Mouse (Mus musculus): ENCODE data around the gene Gpsm2.
"Not testable (repeated sequence)": the region's sequence is repeated elsewhere in the genome, so short reads cannot be mapped to it uniquely, and the experiment has no call there.

Gene Gpsm2

DNA sequence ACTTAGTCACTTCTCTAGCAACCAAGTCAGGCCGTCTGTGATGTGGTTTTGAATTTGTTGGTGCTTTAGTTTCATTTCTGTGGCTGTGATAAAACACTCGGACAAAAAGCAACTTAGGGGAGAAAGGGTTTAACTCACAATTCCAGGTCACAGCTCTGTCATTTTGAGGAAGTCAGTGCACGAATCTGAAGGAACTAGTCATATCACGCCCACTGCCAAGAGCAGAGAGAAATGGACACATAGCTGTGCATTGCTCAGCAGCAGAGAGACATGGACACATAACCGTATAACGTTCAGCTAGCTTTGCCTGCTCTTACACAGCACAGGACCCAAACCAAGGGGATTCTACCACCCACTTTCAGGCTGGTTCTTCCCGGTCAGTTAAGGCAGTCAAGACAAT is 4.3 kb upstream of the Gpsm2 start:
- DNase-seq: no peak

DNA sequence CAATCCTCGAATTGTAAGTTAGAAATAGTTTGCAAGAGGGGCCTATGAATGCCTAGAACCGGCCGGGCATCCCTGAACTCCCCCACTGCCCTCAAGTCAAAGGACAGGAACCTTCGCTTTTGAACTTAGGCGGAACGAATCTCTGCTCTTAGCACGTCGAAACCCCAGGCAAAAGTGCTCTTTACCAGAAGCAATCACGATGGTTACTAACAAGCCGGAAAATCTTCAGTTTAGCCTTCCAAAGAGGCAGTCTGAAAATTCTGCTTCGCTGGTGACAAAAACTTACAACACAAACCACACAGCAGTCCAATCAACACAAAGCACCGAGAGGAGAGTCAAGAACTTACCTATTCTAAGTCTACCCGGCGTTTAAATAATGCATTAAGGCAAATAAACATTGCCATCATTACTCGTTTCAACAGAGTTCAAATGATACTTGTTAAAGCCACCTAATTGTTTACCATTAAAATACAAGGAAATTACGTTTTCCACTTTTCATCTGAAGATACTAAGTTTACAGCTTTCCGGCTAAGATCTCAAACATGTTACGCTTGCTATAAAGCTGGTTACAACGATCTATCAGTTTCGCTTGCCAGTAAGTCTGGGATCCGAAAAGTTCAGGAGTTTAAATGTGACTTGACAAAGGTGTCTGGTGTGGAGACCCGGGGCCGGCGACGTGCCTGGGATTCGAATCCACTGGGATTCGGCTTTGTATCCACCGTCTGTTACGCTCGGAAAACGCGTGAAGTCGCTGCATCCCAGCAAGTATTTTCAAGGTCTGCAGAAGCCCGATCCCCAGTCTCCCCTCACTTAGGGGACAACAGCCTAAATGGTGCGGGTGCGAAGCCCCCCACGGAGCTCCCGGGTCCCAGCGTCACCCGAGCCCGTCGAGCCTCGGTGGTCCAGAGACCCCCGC is 775 bp downstream of the Gpsm2 start:
- peak; percentile 35 for DNase-seq

DNA sequence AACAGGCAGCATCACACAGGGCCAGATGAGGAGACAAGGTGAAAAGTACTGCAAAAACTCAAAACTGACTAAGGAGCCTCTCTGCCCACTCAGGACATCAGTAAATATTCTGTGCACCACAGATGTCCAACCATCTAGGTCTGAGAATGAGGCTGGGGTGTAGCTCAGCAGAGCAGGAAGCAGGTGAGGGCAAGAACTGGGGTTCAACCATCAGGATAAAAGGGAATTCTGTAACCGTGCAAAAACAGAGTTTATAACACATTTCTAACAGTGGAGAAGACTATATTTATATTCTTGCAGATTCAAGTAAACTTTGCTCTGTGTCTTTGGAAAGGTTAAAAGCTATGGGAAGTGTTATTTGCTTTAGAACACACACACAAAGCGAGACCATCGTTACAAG is 2.3 kb downstream of the Gpsm2 start:
- DNase-seq: no peak

DNA sequence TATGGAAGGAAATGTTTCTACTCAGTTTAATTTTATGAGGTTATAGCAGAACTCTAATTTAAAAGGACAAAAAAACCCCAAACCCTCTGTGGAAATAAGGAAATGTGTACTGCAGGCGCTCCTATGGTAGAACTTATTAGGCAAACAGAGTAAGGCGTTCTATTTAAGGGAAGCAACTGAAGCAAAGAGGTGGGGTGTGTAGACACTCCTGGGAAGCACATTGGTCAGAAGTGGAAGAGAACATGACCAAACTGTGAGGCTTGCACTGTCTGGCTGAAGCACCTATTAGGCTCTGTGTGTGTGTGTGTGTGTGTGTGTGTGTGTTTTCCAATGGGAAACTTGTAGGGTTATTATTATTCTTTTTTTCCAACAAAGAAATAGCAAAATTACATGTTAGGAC is 2.8 kb downstream of the Gpsm2 start:
- no peak for DNase-seq

DNA sequence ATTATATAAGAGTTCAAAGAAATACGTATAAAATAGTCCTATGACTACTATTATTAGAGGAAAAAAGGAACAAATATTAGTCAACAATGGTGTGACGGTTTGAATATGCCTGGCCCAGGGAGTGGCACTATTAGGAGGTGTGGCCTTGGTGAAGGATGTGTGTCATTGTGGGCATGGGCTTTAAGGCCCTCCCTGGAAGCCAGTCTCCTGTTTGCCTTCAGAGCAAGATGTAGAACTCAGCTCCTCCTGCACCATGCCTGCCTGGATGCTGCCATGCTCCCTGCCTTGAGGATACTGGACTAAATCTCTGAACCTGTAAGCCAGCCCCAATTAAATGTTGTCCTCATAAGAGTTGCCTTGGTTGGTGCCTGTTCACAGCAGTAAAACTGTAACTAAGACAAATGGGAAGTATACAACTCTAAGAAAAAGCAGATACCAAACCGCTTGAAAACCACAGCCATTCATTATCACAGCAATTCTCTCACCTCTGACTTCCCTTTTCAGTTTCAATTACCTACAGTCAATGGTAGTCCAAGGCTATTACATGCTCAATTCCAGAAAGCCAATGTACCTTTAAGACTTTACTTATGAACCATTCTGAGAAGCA is 4.1 kb downstream of the Gpsm2 start:
- no peak for DNase-seq

DNA sequence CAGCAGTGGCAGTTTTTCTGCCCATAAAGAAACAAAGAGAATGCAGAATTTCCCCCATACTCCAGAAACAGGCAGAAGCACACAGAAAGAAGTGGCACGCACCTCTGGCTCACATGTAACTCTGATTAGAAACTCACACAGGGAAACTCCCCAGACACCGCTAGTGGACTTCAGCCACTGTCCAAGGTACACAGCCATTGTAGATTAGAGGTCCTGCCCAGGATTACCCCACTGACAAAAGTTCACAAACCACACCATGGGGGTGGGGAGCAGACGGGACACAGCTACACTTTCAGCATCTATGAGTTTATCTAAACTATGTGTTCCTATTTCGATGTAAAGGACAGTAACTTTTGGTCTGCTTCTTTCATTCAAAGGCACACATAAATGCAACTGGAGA is 7.3 kb downstream of the Gpsm2 start:
- DNase-seq: no peak

DNA sequence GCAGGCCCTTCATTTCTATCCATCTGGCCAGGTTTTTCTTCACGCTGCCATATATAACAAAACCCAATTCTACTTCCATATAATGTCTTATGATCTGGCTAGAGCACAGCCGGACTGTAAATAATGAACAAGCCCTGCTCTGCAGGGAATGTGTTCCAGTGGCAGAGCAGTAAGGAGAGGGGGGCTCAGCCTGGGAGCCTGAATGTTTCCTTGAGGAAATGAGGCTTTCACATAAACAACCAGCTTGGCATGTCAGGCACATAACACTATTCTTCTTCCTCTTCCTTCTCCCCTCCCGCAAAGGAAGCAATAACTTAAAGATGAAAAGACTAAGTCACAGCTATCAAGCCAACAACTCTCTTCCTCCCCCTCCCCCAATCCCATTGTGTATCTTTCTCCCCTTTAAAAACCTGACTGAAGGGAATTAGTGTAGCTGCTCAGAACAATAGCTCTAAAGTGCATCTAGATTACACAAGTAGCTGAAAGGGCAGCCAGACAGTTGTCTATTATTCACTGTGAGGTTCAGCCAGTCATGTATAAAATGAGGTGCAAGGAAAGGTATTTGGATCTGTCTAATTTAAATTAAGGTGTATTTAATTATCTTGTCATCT is 8.9 kb downstream of the Gpsm2 start:
- no peak for DNase-seq

DNA sequence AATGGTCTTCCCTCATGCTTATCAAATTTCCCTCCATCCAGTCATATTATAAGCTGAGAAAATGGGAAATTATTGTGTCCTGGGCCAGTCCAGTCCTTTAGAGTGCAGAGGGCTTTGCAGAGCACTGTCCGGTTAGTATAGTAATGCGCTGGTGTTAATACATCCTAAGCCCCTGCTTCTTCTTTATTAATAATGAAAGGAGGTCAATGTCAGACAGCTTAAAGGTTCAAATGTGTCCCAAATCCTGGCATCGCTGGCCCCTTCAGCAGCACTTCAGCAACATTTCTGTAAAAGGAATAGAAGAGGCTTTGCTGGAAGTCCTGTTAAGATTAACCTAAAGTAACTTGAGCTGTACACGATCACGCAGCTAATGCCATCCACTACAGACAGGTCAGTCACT is 10.8 kb downstream of the Gpsm2 start:
- no peak for DNase-seq

DNA sequence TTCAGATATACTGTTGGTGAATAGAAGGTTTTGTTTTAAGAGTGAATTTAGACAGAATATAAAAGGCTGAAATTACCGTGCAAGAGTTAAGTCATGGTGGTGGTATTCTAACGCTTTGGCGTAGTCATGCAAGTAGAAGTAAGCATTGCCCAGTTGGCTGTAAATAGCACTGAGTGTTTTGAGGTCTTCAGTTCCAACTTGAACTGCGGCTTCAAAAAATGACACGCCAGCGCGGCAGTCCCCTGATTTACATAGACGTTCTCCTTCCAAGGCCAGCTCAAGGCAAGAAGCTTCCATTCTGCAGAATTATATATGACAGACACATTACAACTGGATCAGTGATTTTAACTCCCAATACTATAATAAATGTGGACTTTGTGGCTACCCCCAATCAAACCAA is 19.3 kb downstream of the Gpsm2 start:
- DNase-seq: no peak

DNA sequence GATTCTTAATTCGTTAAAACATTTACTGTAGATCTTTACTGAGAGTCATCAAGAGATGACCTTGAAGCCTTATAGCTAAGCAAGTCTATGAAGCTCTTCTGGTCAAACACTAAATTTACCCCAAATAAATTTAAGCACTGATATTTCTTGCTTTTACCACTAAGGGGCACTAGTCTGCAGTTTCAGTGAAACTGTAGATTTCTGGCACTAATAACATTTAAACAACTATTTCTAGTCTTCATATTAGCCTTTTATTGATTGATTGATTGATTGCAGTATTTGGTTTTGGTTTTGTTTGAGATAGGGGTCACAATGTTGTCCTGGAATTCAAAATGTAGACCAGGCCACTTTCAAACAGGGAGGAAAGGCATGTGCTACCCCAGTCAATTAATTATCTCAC is 20.9 kb downstream of the Gpsm2 start:
- DNase-seq: no peak

DNA sequence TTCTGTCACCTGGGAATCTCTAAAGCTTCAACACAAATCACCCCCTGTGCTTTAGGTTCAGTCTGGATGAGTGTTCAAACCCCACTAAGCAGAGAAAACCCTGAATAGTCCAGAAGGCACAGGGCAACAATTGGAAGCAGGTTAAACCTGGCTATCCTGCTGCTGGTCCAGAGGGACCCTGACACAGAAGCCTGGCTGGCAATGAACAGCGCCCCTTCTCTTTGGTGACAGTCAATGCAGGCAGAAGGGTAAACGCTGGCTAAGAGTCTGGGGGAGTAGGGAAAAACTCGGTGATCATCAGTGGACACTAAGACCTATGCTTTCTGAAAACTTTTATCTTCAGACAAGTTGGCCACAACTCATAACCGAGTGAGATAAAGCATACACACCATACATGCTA is 22.3 kb downstream of the Gpsm2 start:
- DNase-seq: no peak

DNA sequence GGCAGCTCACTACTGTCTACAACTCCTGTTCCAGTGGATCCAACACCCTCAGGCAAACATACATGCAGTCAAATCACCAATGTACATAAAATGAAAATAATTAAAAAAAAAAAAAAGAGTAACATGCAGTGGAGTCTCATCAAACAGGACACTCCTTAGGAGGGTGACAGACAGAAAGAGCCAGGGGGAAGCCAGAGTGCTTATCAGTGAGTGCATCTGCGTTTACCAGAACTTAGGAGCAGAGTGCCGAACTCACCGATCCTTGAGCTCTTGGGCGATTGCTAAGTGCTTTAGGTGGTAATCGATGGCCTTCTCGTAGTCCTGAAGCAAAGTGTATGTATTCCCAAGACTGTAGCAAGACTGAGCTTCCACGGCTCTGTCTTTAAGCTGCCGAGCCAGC is 23.4 kb downstream of the Gpsm2 start:
- DNase-seq: no peak

DNA sequence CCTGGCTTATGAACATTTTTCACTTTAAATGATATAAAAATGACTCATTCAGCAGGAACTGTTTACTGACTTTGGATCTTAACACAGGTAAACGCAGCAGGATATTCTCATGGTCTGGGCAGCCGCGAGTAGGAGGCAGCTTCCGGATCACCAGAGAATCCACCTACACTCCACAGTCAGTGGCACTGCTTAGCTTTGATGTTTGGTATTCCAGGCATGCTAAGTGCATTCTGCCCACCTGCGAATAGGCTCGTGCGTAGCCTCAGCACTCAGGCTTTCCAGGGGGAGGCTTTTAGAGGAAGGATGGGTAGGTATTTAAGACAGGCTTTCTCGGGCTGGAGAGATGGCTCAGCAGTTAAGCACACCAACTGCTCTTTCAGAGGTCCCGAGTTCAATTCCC is 27.8 kb downstream of the Gpsm2 start:
- DNase-seq: no peak

DNA sequence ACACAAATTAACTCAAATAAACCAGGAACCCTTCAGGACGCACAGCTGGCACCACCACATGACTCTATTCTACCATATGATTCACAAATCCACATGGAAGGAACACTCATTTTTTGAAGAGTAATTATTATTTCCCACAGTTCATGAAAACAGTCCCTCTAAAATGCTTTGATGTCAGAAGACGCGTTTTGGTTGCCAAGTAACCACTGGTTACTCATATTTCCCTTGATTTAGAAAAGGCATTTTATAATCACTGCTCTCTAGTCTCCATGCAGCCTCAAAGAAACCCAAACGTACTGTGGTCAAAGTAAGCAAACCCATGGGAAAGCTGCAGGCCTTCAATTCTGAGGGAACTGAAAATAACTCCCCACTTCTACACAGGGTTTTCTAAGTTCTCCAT is 32.1 kb downstream of the Gpsm2 start:
- DNase-seq: no peak

DNA sequence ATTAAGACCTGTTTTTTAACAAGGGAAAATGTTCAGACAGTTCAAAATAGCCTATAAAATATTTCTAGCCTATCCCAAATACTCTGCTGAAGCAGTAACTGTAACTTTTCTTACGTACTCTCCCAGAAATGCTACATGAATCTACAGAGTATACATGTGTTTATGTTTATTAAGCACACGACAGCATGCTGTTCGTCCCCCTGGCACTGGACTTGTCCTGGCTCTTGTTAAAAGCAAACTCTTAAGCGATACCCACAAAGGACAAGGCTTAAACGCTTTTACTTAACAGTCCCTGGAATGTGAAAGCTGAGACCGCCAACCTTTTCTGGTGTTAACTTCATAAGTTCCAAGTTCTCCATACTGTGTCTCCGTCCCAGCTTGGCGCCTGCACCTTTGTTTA is 32.7 kb downstream of the Gpsm2 start:
- no peak for DNase-seq

DNA sequence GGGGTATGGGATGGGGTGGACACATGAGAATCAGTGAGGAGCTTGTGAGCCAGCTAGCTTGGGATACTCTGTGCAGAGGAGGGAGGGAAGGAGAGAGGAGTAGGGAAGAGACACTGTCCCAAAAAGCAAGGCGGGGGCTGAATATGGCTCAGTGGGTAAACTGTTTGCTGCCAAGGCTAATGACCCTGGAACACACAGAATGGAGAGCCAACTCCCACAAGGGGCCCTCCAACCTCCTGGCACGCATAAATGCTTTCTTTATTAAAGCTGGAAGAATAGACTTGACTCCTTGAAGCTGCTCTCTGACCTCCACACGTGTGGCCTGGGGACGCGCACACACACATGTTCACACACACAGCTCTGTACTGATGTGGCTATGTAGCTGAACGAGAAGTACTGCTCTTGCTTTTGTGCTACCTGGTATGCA is 33.1 kb downstream of the Gpsm2 start:
- DNase-seq: no peak

DNA sequence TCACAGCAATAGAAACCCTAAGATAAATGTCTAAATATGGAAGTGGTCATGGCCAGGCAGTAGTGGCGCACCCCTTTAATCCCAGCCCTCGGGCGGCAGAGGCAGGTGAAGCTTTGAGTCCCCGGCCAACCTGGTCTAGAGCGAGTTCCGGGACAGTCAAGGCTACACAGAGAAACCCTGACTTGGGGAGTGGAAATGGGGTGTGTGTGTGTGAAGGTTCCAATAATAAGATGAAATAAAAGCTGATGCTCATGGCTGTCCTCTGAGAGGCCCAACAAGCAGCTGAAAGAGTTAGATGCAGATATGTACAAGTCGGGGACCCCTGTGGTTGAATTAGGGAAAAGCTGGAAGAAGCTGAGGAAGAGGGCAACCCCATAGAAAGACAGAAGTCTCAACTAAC is 36.4 kb downstream of the Gpsm2 start:
- DNase-seq: no peak

DNA sequence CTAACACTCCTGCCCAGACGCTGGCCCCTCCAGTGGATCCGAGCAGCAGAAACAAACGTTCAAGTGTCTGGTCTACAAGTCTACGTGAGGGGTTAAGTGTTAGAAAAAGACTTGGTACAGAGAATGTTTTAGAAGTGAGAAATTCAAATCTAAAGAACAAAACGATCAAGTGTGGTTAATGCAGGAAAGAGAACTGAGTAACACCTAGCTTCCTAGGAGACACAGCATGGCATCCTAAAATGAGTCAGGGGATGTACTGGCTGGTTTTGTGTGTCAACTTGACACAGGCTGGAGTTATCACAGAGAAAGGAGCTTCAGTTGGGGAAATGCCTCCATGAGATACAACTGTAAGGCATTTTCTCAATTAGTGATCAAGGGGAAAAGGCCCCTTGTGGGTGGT is 38.5 kb downstream of the Gpsm2 start:
- DNase-seq: not testable (repeated sequence)

DNA sequence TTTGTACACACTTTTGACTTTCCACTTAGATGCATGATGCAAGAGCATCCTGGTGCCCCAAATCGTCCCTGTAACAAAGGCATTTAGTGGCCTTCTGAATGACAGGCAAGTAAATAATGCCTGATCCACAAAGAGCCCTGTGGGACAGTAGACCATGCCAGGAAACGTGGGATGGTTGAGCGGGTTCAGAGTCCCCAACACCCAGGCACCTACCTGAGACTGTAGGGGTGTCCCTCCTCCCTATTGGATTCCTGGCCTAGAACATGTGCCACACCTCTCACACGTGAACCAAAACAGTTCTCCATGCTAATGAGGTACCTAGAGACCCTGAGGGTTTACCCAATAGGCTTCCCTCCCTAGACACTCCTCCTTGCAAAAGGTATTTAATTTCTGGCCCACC is 41.1 kb downstream of the Gpsm2 start:
- no peak for DNase-seq

DNA sequence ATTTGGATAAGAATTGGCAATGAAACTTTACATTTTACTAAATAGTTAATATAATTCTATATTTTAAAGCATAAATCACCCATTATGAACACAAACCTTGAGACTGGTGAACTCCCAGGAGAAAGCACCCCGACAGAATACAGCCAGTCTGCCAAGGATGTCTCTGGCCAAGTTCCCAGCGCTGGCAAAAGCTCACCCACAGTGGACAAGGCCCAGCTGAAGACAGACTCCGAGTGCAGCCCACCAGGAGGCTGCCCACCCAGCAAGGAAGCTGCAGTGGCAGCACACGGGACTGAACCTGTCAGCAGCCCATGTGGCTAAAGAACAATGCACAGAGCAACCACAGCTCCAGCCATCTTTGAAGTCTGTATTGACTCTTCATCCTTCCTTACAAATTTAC is 45.5 kb downstream of the Gpsm2 start:
- no peak for DNase-seq

DNA sequence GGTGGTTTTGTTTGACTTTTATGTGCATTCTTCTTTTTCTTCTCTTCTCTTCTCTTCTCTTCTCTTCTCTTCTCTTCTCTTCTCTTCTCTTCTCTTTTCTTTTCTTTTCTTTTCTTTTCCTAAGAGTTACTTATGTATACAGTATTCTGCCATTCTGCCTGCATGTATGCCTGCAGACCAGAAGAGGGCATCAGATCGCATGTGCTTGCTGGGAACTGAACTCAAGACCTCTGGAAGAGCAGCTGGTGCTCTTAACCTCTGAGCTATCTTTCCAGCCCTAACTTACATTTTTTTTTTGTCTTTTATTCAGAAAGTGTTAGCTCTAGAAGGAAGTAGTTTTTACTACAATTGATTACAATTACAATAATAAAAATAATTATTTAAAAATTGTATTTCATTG is 61.2 kb downstream of the Gpsm2 start:
- no peak for DNase-seq

DNA sequence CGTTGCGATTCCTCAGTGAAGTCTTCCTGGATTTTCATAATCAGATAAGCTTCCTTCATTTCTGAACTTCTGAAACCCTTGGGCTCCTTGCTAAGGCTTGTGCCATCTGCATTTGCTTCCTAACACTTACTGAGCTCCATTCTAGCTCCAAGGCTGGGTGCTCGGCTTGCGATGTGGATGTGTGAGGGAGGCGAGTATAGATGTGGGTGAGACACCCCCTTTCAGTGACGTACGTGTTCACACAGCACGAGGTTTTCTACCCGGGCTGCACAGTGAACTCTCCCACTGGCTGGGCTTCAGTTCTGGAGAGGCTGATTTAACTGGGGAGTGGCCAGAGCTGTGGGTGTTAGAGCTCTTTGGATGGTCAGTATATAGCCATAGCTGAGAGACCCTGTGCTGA is 63.5 kb downstream of the Gpsm2 start:
- DNase-seq: no peak

DNA sequence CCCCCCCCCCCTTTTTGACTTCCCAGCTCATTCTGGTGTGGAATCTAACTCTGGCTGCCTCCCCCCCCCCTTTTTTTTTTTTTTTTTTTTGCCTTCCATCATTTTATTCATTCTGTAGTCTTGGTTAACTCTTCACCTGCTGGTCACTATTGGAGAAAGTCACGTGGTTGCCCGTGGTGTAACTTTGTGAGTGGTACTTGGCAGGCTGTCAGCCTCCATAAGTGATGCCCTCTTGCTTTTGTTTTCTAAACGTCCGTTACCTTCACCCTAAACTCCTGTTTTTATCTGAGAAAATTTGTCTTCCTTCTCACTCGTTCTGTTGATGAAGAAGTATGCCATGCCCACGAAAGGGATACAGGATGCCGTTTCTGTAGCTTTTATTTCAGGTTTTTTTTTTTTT is 66.6 kb downstream of the Gpsm2 start:
- DNase-seq: no peak

DNA sequence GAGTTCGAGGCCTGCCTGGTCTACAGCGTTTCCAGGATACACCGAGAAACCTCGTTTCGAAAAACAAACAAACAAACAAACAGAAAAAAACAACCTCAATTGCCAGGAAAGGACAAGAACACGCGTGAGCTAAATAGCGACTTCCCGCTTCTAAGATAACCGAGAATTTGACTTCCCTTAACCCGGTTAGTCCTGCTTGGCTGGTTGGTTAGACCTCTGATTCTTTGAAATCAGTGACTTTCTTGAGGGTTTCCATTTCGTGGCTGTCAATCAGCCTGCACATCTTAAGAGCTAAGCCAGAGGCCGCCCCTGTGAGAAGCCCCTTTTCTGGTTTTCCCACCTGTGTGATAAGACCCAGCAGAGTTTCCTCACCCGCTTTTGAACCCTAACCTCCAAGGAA is 67.5 kb downstream of the Gpsm2 start:
- DNase-seq: no peak
